Mouse (Mus musculus) CD4-positive, CD25-positive, alpha-beta regulatory T cell (primary cell): ENCODE data around the gene Rnf130. TPM values are rescaled to one million over a fixed set of nuclear protein-coding genes. Genes with fewer than 3 reads are reported as not detected.

Experiments
- polyA plus RNA-seq: library from polyadenylated mRNA; unstranded; fragments of 100-300 nt; shearing (Covaris generic); gene quantifications from one replicate; pipeline ENCODE4 v1.2.1, GENCODE M21; 2017

Rnf130 gene
- 53.7 TPM for polyA plus RNA-seq

GRCm38 (mm10) chr11:50024833-50025720, at the start of gene Rnf130:
TSS of gene Rnf130 (plus strand) at chr11:50025346.

GRCm38 (mm10) chr11:50130811-50131766, 105.9 kb downstream of the Rnf130 start, which contains the start of gene Tbc1d9b:
TSS of gene Tbc1d9b (plus strand) at chr11:50131396.

Other genes with a start within 250 kb of the Rnf130 start
- 2.1 TPM for gene Gfpt2, start 231.2 kb upstream of the Rnf130 start, polyA plus RNA-seq
- gene Mapk9, start 178.6 kb upstream of the Rnf130 start, polyA plus RNA-seq, result 84.9 TPM
- gene Rasgef1c, start 123.5 kb upstream of the Rnf130 start, polyA plus RNA-seq, result 0.10 TPM
- gene Tbc1d9b, start 106.0 kb downstream of the Rnf130 start, polyA plus RNA-seq, result 67.1 TPM
- gene Mrnip, start 149.1 kb downstream of the Rnf130 start, polyA plus RNA-seq, result 4.7 TPM
- gene Sqstm1, start 185.5 kb downstream of the Rnf130 start, polyA plus RNA-seq, result 391 TPM
- 17.3 TPM for gene Mgat4b, start 185.5 kb downstream of the Rnf130 start, polyA plus RNA-seq
- 0.93 TPM for gene Ltc4s, start 213.3 kb downstream of the Rnf130 start, polyA plus RNA-seq